Mouse (Mus musculus) gastrocnemius, adult 8-10 months (tissue): Measurements from ENCODE around the gene Wdr35. TPM values are rescaled to one million over a fixed set of nuclear protein-coding genes. Genes with fewer than 3 reads are reported as not detected.
"Not testable (repeated sequence)": the region's sequence is repeated elsewhere in the genome, so short reads cannot be mapped to it uniquely, and the experiment has no call there.

Source experiments
- DNase-seq, 2 experiments: peaks; one replicate each; pipeline ENCODE4 v3.0.0; 2022; ENCODE audit warnings: low spot score in 2 of 2
- total RNA-seq, 4 experiments: library from RNA; stranded (reverse); gene quantifications; 2 replicates each; pipeline ENCODE4 v1.2.4; 2022

The Wdr35 gene
- 10 to 100 TPM in 2 of 4 experiments, 1 to 10 TPM in 2; 8.4 to 10.7 (median 9.5) TPM for total RNA-seq

DNA sequence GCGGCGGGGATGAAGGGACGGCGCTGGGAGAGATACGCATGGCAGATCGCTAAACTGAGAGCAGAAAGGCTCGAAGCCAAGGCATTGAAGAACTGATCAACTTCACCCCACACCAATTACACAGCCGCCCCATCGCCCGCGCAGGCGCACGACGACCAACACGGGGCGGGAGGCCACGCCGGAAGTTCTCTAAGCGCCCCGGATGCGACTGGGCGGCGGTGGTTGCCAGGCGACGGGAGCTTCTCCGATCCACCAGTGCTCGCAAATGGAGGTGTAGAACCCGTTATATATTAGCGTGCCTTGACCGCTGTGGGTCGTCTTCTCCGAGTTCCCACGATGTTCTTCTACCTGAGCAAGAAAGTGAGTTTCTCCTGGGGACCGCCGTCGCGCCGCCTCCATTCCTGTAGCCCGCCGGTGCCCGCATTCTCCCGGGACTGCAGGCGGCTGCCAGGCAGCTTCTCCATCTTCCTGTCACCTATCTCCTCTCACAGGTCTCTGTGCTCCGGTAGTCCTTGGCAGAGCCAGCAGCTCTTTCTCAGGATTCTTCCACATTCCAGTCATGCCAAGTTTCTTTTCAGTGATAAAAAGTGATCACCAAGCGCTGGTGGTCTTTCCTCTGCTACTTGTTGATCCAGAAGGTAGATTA lies at the start of gene Wdr35:
Gene Wdr35, plus strand, starts transcription at position 73 of the 646 bp plus-strand sequence.
- DNase-seq, result peak; percentile 82 to 89

DNA sequence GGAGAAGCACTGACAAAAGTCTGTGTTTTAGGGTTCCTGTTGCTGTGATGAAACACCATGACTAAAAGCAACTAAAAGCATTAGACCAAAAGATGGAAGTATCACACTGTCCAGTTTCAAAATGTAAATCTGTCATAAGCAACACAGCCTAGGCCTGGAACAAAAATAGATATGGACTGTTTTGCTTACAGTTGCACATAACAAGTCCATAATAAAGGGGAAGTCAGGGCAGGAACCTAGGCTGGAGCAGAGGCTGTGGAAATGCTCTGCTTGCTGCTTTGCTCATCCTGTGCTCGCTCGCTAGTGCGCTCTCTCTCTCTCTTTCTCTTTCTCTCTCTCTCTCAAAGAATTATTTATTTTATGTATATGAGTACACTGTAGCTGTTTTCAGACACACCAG lies 46.0 kb upstream of the Wdr35 start:
- no peak for DNase-seq

DNA sequence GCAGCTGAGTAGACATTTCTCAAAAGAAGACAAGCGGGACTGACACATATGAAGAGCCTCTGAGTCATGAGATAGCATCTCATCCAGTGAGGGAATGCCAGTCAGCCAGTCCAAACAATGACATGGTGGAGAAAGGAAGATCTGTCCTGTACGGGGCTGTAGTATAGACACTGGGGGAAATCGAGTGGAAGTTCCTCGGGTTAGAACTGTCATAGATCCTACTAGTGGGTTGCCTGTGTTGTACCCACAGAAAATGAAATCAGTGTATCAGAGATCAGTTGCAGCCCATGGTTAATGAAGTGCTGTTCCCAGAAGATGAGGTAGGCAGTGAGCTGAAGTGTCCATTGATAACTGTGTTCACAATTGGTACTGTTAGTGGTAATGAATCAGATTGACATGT lies 44.9 kb upstream of the Wdr35 start:
- DNase-seq, result no peak

DNA sequence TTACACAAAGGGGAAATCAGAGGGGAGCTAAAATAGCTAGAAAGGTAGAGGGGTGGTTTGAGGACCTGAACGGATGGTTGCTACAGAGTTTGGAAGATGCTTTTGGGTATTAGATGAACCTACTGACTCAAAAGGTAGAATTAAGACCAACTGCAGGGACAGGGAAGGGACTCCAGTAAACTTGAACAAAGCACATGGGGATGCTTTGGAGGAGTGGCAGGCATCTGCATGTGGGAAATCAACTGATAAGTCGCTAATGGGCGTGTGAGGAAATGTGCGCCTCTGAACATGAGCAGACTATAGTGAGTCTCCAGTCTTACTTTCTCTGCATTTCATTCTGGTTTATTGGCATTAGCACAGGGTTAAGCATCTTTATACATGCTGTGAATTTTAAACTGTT lies 42.6 kb upstream of the Wdr35 start:
- no peak for DNase-seq

DNA sequence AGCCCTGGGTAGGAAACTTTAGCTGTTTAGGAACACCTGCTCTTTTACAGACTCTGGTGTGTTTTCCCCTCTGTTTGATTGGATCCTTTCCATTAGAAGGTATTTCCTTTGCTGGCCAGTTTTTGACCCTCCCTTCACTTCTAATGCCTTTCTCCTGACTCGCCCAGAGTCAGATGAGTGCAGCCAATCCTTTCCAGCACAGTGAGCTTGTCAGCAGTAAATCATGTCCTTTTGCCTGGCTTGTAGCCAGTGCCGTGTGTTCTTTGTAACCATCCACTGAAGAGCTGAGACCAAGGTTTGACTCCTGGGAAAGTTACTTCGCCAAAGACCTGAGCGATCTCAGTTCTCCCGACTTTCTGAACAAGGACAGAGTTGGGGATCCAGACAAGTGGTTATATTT lies 38.3 kb upstream of the Wdr35 start:
- DNase-seq, result no peak

DNA sequence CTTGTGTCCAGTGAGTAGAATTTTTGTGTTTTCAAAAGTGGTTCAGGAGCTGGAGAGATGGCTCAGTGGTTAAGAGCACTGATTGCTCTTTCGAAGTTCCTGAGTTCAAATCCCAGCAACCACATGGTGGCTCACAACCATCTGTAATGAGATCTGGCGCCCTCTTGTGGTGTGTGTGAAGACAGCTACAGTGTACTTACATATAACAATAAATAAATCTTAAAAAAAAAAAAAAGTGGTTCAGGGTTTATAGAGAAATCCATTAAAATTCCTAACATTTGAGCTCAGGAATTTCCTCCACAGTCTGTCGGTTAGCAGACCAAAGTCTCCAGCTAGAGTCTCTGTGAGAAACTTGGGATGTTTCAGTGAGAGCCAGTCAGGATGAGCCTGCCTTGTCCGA lies 37.5 kb upstream of the Wdr35 start:
- not testable (repeated sequence) for DNase-seq

DNA sequence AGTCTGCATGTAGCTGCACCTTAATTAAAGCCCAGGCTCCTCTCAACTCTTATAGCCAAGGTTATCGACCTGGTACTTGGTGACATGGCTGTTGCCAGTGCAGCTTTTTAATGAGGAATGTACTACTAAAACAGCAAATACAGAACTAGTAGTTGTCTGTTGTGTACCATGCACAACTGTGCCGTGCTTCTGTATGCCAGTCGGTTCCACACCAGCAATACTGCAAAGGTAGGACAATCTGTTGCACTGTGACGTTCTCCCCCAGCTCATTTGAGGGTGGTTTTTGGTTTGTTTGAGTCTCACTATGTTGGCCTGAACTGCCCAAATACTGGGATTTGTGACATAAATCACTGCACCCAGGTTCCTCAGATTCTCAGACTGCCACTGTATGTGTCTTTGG lies 34.2 kb upstream of the Wdr35 start:
- no peak for DNase-seq

DNA sequence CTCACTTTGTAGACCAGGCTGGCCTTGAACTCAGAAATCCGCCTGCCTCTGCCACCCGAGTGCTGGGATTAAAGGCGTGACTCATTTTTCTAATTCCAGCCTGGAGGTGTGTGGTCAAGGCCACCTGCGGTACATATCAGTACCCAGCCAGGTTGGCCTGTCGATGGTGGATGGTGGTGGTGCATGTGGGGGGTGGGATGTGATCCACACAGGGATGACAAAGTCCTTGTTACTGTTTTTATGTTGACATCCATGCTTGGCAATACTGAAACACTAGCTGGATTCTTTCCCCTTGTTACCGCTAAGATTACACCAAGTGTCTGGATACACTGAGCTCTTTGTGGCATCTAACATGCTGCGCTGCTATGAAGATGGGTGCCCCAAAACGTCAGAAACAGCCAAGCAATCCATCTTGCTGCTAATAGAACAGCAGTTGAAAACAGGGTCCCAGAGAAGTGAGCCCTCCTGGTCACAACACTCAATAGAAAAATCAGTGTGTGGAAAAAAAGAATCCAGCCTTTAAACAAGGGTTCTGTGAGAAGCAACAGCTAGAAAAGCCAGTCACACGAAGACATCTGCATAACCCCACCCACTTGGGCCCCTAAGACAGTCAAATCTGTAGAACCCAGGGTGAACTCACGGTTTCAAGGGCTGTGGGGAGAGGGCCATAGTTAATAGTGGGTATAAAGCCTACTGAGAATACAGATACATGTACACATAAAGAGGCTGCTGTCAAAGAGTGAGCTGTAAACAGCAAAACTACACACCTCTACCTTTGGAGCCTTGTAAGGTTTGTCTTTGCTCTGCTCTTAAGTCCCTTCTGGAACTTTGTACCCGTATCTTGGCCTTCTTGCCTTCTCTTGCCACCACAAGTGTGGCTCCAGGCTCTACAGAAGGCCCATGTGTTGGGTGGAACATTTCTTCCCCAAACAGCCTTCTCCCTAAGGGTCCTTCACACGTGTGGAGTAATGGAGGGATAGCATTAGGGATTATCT lies 33.4 kb upstream of the Wdr35 start:
- no peak for DNase-seq

DNA sequence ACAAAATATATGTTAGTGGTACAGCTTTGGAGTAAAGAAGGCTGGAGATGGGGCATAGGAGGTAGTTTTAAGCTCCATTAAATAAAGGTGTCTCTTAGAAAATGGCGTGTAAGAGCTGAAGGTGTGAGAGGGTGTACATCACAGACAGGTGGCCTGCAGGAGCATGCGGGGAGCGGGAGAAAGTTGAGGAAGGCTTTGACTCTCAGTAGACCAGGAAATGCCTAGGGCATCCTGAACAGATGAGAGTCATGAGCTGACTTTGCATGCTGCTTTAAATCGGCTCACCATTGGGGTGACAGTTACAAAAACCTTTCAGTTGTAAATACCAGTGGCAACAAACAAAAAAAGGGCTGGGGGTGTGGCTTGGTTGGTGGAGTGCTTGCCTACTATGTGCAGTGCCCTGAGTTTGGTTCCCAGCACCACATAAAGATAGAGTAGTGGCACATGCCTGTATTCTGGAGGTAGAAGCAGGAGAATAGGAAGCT lies 32.5 kb upstream of the Wdr35 start:
- DNase-seq, result no peak

DNA sequence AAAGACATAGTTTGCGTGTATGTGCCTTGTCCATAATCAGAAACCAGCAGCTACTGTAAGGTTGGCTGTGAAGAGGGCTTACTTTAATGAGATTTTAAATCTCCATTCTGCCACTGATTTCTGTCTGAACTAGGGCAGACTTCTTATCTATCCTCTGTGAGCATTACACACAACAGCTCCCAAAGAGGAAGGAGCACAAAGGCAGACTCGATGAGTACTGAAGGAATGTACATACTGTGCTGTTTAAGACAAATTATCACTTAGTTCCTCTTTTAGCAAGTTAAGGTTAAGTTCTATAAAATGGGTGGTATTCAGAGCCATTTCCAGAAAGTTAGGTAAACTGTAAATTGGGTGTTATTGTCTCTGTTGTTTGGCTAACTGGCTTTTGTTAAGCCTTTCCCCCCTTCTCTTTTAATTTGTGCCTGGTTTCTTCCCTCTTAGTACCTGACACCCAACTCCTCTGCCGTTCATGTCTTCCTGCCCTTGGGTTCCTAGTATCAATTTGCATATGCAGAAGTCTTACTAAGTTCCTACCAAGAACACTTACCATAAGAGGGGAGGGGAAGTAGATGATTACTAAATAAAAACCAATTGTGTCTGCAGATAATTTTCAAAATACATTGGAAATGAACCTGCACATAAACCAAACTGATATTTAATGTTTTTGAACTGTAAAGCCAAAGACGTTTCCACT lies 31.8 kb upstream of the Wdr35 start:
- DNase-seq, result no peak

DNA sequence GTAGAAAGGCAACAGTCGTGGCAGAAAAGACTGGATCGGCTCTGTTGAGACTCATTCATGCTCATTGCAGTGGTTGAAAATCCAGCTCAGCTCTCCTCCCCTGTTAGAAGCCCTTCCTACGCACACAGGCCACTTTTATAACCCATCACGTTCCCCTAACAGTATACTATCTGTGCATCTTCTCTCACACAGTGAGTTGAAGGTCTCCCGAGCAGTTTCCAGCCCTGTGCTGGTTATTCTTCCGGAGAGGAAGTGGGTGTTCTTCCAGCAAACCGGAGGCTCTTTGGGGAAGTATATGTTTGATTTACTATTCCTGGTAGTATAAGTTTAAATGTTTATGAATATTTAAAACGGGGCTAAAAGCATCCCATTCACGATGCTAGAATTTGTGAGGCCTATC lies 26.5 kb upstream of the Wdr35 start:
- DNase-seq, result no peak

DNA sequence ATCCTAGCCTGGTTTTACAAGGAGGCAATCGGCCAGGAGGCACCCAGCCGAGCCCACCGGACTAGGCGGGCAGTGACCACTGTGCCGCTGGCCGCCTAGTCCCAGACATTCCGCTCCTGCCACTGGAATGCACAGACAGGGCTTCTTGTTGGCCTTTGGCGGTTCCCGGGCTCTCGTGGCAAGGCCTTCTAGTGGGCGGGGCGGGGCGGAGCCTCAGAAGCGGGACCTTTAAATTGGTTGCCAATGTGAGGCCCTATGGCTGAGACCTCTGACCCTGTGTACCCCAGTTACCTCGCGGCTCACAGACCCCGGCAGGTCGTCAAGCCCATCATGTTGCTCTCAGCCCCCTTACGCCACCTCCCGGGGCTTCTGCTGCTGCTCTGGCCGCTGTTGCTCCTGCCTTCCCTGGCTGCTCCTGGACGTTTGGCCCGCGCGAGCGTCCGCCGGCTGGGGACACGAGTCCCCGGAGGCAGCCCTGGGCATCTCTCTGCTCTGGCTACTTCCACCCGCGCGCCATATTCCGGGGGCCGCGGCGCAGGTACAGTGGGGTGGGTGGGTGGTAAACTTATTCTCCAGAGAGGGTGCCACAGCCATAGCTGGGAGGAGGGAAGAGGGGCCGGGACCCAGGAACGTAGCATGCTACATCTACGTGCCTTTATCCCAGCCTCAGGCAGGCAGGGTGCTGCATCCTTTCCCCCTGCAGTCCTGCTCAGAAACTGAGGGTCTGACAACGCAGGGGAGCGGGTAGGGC lies 25.8 kb upstream of the Wdr35 start, which contains the start of gene Matn3:
Gene Matn3, plus strand, starts transcription at position 216 of the 751 bp plus-strand sequence.
- DNase-seq, result peak; percentile 62 to 63

DNA sequence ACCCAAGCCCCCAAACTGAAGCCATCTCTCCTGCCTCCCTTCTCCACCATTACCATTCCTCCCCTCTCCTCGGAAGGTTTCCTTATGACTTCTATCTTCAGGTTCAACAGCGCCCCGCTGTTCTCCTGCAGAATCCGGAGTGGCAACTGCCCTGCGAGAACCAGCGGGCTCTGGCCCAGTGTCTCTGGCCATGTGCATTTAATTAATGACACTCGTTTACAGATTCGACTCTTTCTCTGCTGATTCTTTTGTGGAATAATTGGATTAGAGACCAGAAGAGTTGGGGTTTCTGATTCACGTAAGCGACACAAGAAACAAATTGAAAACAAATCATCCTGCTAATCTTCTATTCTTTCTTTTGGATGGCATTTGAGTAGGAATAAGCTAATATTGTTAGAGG lies 20.6 kb upstream of the Wdr35 start:
- no peak for DNase-seq

DNA sequence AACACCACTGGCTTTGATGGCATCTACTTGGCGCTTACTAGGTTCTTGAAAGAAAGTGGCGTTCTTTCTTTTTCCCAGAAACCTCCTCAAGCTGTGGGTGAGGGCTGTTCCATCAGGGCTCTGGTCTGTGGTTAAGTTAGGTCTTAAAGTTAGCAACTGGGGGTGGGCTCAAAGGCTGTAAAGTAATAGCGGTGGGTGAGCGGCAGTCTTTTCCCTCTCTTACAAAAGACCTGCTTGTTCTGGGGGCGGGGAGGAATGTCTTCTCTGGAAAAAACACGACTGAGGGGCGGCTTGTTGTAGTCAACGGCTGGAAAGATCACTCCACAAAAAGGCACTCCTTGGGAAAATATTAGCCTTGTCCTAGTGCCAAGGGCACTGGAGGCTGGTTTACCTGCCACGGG lies 19.5 kb upstream of the Wdr35 start:
- DNase-seq, result no peak

DNA sequence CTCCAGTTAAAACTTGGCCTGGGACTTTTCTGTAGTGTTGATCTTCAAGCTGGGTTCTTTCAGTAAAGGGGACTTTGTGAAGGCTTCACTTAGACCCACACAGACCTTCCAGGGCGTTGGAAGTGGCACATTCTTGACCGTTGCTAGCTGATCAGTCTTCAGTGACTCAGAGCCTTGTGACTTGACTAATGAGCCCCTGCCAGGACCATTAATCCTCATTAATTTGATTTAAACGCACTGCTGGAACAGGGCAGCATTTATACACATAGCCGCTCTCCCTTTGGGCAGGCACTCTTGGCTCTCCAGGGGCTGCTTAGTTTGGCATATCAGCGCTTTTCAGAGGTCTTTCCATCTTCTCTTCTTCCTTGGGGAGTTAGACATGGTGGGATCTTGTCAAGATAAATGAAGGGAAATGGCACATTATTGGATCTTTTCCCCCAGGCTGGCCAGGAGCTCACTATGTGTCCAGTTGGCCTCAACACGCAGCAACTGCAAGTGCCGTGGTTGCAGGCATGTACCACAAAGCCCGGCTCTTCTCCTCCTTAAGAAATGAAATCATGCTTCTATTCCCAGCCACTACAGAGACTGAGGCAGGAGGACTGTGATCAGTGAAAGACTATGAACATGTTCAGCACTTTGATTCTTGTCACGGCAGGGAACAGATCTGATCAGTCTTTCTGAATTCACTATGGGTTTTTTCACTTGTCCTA lies 11.9 kb upstream of the Wdr35 start:
- no peak for DNase-seq

DNA sequence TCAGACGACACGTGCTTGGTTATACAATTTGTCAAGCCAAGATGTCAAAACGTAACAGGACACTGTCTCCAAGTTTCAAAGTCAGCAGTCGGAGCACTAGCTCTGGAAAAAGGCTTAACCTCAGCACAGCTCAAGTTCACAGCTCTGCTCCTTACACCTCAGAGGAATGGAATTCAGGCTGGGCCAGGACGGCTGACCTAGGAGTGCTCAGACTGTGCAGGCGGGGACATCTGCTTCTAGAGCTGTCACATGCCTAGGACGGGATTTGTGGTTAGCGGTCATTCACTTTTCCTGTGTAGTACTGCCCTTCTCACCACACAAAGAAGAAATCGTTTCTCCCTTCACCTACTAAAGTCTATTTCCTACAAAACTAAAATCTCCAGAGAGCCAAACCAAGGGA lies 3.9 kb upstream of the Wdr35 start:
- DNase-seq, result peak; percentile 73 to 82

DNA sequence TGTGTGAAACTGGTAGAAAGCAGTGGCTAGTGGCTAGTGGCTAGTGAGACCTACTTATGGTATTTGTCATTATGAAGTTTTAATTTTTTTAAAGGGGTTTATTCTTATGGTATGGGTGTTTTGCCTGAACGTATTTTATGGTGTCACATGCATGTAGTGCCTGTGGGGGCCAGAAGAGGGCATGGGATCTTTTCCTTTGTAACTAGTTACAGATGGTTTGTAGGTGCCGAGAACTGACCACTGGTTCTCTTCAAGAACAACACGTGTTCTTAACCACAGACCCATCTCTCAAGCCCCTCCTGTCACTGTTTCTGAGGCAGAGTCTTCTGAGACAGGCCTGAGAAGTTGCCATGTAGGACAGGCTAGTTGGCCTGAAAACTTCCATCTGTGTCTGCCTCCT lies 1.4 kb downstream of the Wdr35 start:
- no peak for DNase-seq

DNA sequence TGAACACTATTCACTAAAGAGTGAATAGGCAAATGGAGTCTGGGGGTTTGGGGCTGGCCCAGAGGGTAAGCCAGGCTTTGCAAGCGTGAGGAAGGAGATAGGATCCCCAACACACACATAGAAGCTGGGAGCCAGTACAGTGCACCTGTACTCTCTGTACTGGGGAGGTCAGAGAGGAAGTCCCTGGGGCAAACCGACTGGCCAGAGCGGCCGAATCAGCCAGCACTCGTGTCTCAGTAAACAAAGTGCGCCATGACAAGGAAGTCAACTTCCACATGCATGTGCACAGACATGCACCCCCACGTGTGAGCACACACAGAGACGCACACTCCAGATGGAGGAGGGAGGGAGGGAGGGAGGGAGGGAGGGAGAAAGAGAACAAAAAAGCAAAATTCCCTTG lies 19.5 kb downstream of the Wdr35 start:
- DNase-seq, result no peak

DNA sequence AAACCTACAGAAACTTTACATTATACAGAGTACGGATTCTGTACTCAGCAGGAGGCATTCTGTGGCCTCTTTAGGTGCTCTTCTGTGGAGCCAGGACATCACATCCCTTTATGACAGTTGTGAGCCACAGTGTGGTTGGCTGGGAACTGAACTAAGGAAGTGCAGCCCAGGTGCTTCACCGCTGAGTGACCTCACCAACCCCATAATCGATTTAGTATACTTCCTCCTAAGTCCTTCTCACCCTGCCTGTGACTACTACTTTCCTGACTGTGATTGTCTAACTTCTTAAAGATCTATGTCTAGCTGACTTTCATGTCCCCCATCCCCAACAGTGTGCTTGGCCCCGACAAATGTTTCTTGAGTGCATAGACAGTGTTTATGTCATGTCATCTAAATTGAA lies 24.6 kb downstream of the Wdr35 start:
- DNase-seq, result no peak

DNA sequence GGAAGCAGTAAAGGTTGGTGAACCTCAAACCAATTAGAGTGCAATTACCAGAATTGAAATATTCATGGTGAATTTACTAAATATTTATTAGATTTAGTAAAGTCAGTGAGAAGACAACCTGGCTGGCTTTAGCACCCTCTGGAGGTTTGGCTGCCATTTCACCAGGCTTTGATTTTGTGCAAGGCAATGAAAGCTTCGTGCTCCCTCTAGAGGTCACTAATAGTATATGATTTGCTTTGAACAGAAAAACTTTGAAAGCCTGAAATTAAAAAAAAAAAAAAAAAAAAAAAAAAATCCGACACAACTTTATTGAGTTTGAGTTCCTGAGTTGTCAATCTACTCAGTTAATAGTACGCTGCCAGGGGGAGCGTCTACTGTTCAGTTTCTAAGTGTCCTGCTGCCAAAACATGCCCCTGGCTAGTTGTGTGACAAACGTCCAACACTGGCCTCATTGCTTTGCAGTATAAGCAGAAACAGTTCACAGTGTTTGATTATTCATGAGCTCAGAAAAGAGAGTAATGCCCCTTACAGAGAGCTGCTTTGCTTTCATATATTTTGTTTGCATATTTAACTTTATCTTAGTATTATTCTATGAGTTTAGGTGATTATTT lies 28.5 kb downstream of the Wdr35 start:
- peak in 1 of 2 experiments; percentile 25 for DNase-seq
